Mouse (Mus musculus) heart, embryonic 16.5 days (tissue): ENCODE measurements around the gene Bloc1s1. TPM values are rescaled to one million over a fixed set of nuclear protein-coding genes. Genes with fewer than 3 reads are reported as not detected.

Experiments used
- ATAC-seq: fragments of 200-750 bp; cut with Nextera tagmentation; replicated peaks from 2 replicates; pipeline ENCODE4 v1.8.0; 2017; ENCODE audit warnings: moderate number of reproducible peaks; ENCODE audit not compliant: insufficient read depth, low FRiP score; ENCODE audit errors: extremely low read depth
- H3K27ac ChIP-seq: fragments of 300-500 bp; sonication (generic); 2 replicates; pipeline ENCODE4 v1.5.1; 2014; ENCODE audit warnings: mild to moderate bottlenecking, low read length, control low read depth, moderate library complexity
- H3K27me3 ChIP-seq: fragments of 300-500 bp; sonication (generic); 2 replicates; pipeline ENCODE4 v1.6.1; 2014; ENCODE audit warnings: low read length, mixed read lengths; ENCODE audit not compliant: control insufficient read depth, insufficient read depth
- H3K36me3 ChIP-seq: fragments of 300-500 bp; sonication (generic); 2 replicates; pipeline ENCODE4 v1.6.1; 2014; ENCODE audit not compliant: control insufficient read depth, insufficient read depth
- H3K4me1 ChIP-seq: fragments of 300-500 bp; sonication (generic); 2 replicates; pipeline ENCODE4 v1.6.1; 2014; ENCODE audit warnings: low read length, mixed read lengths; ENCODE audit not compliant: control insufficient read depth, insufficient read depth
- H3K4me2 ChIP-seq: fragments of 300-500 bp; sonication (generic); 2 replicates; pipeline ENCODE4 v1.6.1; 2014; ENCODE audit warnings: low read depth, mild to moderate bottlenecking, control low read depth, low read length
- H3K4me3 ChIP-seq: fragments of 300-500 bp; sonication (generic); 2 replicates; pipeline ENCODE4 v1.5.1; 2014; ENCODE audit warnings: mild to moderate bottlenecking, control low read depth, low read length
- H3K9ac ChIP-seq: fragments of 300-500 bp; sonication (generic); 2 replicates; pipeline ENCODE4 v1.6.1; 2014; ENCODE audit warnings: low read length, control low read depth
- H3K9me3 ChIP-seq: fragments of 300-500 bp; sonication (generic); replicated peaks from 2 replicates; pipeline ENCODE4 v1.6.1; 2016; ENCODE audit warnings: low read length; ENCODE audit not compliant: control insufficient read depth
- WGBS: fragments of 180-500 bp; shearing (Covaris S2); extraction: QIAGEN DNeasy Blood & Tissue Kit; methylation state at CpG from one replicate; pipeline ENCODE4 v1.1.7; 2014; 5-methylcytosine and 5-hydroxymethylcytosine counted together
- polyA plus RNA-seq: library from polyadenylated mRNA; unstranded; fragments of >200 nt; fragmentation: Nextera tagmentation; extraction: Ambion mirVana; gene quantifications from 2 replicates; pipeline ENCODE4 v1.2.1, GENCODE M21; 2015

The Bloc1s1 gene
- polyA plus RNA-seq, 1 experiment from 2014 or later: 225 TPM

DNA sequence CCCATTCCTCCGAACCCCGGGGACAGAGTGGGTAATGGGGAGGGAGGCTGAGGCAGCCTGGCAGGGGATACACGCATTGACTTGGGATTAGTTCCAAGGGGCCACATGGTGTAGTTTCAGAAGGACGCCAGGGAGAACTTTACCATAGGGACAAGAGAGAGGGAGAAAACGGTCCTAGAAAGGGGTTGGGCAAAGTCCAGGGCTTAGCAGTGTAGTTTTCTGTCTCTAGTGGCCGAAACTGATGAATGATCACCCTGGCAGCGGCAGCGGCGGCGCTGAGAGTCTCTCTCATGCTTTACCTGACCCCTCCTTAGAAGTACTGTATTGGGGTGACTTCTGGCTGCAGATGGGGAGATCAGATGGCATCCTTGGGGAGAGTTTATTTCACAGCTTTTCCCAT is 34.5 kb upstream of the Bloc1s1 start:
- H3K36me3 ChIP-seq: no peaks in the 10 kb centered on the region
- no peaks in the 10 kb centered on the region for H3K9me3 ChIP-seq
- WGBS: 80% methylated on average over 10 of the region's 10 CpGs
- H3K4me2 ChIP-seq: no peak overlapping the region
- H3K27me3 ChIP-seq: peaks cover 2% of the 10 kb centered on the region; the same call in 1 of the 2 replicates
- no peak for ATAC-seq
- H3K4me1 ChIP-seq: 0 out of 2 replicates have a peak, but pooled peaks cover 6% of the 10 kb centered on the region
- no peak overlapping the region for H3K27ac ChIP-seq
- no peak overlapping the region for H3K4me3 ChIP-seq
- no peak overlapping the region for H3K9ac ChIP-seq

DNA sequence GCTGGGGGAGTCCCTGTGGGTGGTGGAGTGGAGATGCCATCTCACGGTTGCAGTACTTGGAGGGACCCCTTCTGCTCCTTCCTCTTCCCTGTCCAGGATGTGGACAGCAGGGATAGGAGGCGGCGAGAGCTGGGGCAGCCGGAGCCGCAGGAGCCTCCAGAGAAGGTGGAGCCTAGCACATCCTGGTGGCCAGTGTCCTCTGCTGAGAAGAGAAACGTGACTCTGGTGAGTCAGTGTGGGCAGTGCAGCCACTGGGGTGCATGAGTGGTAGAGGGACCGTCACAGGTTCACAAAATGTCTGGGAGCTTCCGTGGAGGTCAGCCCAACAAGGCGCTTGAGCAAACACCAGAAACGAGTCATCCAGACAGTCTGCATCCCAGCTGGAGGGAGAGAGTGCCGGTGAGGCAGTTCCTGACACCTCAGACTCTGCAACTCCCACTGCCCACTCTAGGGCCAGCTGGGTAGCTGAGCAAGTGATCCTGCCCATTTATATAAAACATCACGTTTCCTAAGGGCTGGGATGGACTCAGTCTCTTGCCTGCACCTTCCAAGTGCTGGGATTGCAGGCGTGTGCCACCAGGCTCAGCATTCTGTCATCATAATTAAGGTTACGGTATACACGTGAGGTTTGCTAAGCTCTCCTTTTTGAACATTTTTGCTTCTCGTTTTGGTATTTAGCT is 26.5 kb upstream of the Bloc1s1 start:
- H3K4me2 ChIP-seq: no peak overlapping the region
- no peak overlapping the region for H3K9ac ChIP-seq
- no peaks in the 10 kb centered on the region for H3K36me3 ChIP-seq
- H3K4me1 ChIP-seq: no peaks in the 10 kb centered on the region
- no peak for ATAC-seq
- no peaks in the 10 kb centered on the region for H3K9me3 ChIP-seq
- no peak overlapping the region for H3K27ac ChIP-seq
- H3K4me3 ChIP-seq: no peak overlapping the region
- WGBS: 54% methylated on average over 16 of the region's 16 CpGs
- no peaks in the 10 kb centered on the region for H3K27me3 ChIP-seq

- no peaks in the 10 kb centered on the region for H3K36me3 ChIP-seq
- H3K9me3 ChIP-seq: no peaks in the 10 kb centered on the region
- no peak overlapping the region for H3K27ac ChIP-seq
- 85% methylated on average over 4 of the region's 4 CpGs for WGBS
- no peak overlapping the region for H3K4me3 ChIP-seq
- H3K27me3 ChIP-seq: no peaks in the 10 kb centered on the region; the same call in 1 of the 2 replicates
- no peaks in the 10 kb centered on the region for H3K4me1 ChIP-seq
- no peak overlapping the region for H3K4me2 ChIP-seq
- no peak for ATAC-seq
- H3K9ac ChIP-seq: no peak overlapping the region
Measured at GRCm38 (mm10) chr10:128947496-128947895, 23.7 kb upstream of the Bloc1s1 start.

DNA sequence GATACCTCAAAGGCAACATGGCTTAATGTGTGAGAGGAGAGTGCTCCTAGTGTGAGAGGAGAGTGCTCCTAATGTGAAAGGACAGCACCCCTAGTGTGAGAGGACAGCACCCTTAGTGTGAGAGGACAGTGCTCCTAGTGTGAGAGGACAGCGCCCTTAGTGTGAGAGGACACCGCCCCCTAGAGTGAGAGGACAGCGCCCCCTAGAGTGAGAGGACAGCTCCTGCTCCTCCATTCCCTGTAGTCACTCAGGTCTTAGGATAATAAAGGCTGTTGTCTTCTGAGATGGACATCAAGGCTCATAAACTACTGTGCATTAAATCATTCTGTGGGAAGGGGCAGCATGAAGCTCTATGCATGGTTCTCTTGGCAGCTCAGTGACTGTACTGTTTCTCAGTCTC is 21.8 kb upstream of the Bloc1s1 start:
- H3K9me3 ChIP-seq: no peaks in the 10 kb centered on the region
- peaks cover 2% of the 10 kb centered on the region; the same call in 1 of the 2 replicates for H3K27me3 ChIP-seq
- H3K4me2 ChIP-seq: no peak overlapping the region
- no peak for ATAC-seq
- WGBS: 13% methylated on average over 3 of the region's 3 CpGs
- H3K36me3 ChIP-seq: no peaks in the 10 kb centered on the region
- H3K27ac ChIP-seq: no peak overlapping the region
- H3K4me1 ChIP-seq: no peaks in the 10 kb centered on the region
- no peak overlapping the region for H3K9ac ChIP-seq
- H3K4me3 ChIP-seq: no peak overlapping the region

- Histone ChIP-seq H3K9ac (no peak overlapping the region), H3K9me3 (no peaks in the 10 kb centered on the region), H3K36me3 (no peaks in the 10 kb centered on the region), H3K4me3 (no peak overlapping the region), H3K4me1 (no peaks in the 10 kb centered on the region), H3K27ac (no peak overlapping the region), H3K27me3 (peaks cover 4% of the 10 kb centered on the region), H3K4me2 (no peak overlapping the region)
- WGBS: 76% methylated on average over 10 of the region's 10 CpGs
- no peak for ATAC-seq
Measured at GRCm38 (mm10) chr10:128940475-128941061, 16.7 kb upstream of the Bloc1s1 start.

- Histone ChIP-seq H3K4me3 (no peak overlapping the region), H3K27me3 (peaks cover 17% of the 10 kb centered on the region), H3K27ac (no peak overlapping the region), H3K9me3 (no peaks in the 10 kb centered on the region), H3K9ac (no peak overlapping the region), H3K36me3 (no peaks in the 10 kb centered on the region), H3K4me2 (no peak overlapping the region), H3K4me1 (peaks cover 7% of the 10 kb centered on the region)
- WGBS: 41% methylated on average over 5 of the region's 5 CpGs
- no peak for ATAC-seq
Measured at GRCm38 (mm10) chr10:128938974-128939373, 15.1 kb upstream of the Bloc1s1 start.

DNA sequence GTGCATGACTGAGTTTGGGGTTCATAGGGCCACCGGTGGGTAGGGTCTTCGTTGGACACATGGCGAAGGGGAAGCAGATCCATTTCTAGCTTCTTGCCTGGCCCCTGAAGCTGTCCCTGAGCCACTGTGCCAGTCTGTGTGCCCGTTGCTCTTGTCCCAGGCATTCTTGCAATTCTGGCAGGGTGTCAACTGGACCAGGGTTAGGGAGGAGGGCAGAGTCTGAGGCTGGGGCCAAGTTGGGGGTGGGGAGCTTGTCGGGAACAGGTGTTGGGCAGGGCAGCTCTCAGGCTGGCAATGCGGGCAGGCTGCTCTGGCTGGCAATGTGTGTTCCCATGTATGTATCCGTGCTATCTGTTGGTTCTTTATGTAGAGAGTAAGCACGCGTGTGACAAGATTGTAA is 14.6 kb upstream of the Bloc1s1 start:
- H3K4me3 ChIP-seq: no peak overlapping the region
- H3K27ac ChIP-seq: no peak overlapping the region

DNA sequence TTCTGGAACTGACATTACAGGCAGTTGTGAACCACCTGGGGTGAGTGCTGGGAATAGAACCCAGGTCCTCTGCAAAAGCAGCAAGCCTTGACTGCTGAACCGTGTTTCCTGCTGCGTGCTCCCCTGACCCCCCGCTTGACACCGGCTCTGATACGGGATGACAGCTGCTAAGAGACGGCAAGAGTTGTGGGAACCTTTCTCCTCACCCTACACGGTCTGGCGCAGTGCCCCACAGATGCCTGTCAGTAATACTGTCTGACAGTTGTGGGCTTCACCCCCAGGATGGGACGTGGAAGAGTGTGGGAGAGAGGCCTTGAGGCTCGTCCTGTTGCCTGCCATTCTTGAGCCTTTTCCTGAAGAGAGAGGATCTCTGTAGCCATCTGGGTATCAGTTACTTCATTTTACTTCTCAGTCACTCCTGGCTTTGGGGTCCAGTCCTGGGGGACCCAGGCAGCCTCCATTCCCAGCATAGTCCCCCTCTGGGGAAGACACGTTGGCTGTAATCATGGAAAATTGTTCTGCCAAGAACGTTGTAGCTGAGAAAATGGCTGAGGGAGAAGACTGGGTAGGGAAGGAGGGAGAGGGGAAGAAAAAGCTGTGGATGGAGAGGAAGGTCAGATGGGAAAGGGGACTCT is 14.0 kb upstream of the Bloc1s1 start:
- ATAC-seq: no peak

More for the DNA sequence above, 14.6 kb upstream of the Bloc1s1 start:
- H3K4me1 ChIP-seq: peaks cover 10% of the 10 kb centered on the region
- peak; percentile 28; the same call in 1 of the 2 replicates for ATAC-seq
- H3K9ac ChIP-seq: no peak overlapping the region
- 70% methylated on average over 9 of the region's 9 CpGs for WGBS
- H3K9me3 ChIP-seq: no peaks in the 10 kb centered on the region
- no peaks in the 10 kb centered on the region for H3K36me3 ChIP-seq
- no peak overlapping the region for H3K4me2 ChIP-seq
- peaks cover 17% of the 10 kb centered on the region for H3K27me3 ChIP-seq

GRCm38 (mm10) chr10:128935826-128936440 is 12.1 kb upstream of the Bloc1s1 start:
- Histone ChIP-seq H3K9ac (no peak overlapping the region), H3K27ac (no peak overlapping the region), H3K9me3 (no peaks in the 10 kb centered on the region), H3K4me3 (no peak overlapping the region), H3K4me1 (peaks cover 29% of the 10 kb centered on the region), H3K36me3 (no peaks in the 10 kb centered on the region), H3K27me3 (peaks cover 25% of the 10 kb centered on the region), H3K4me2 (no peak overlapping the region)
- 71% methylated on average over 8 of the region's 8 CpGs for WGBS
- ATAC-seq: no peak

More for the DNA sequence above, 14.0 kb upstream of the Bloc1s1 start:
- H3K36me3 ChIP-seq: no peaks in the 10 kb centered on the region
- peaks cover 15% of the 10 kb centered on the region for H3K4me1 ChIP-seq
- H3K4me3 ChIP-seq: no peak overlapping the region
- peaks cover 23% of the 10 kb centered on the region for H3K27me3 ChIP-seq
- no peak overlapping the region for H3K27ac ChIP-seq
- WGBS: 67% methylated on average over 12 of the region's 12 CpGs
- H3K4me2 ChIP-seq: no peak overlapping the region
- no peak overlapping the region for H3K9ac ChIP-seq
- no peaks in the 10 kb centered on the region for H3K9me3 ChIP-seq
